Comparison of ENCODE assay signal across 8 mouse cellular contexts in genomic region chr11:88481602-88482161, GRCm38 (mm10).
A peak's percentile ranks its signal among the peaks of the same experiment; 100 is the strongest.
DNase-seq lines count a peak whose midpoint lies in the region; ATAC-seq and TF ChIP-seq lines count a peak whose summit lies in the region.

No protein-coding gene starts in this region.

- no peak overlapping the region for H3K4me3 ChIP-seq in kidney, embryonic 14.5 days (ENCODE audit: low read length)
- no peak overlapping the region for H3K4me3 ChIP-seq in cerebellum, adult 2 months (replicated peaks; ENCODE audit: insufficient read depth, low read depth, low read length)
- H3K4me3 ChIP-seq in forebrain, embryonic 13.5 days = peak overlapping the region; percentile 11; the same call in 1 of the 2 replicates

- H3K9me3 ChIP-seq in kidney, embryonic 14.5 days (ENCODE audit: control insufficient read depth, low read length) = no peaks in the 10 kb centered on the region
- no peaks in the 10 kb centered on the region for H3K9me3 ChIP-seq in forebrain, embryonic 13.5 days (replicated peaks)

- peak overlapping the region; percentile 69; the same call in 1 of the 2 replicates for H3K27ac ChIP-seq in kidney, embryonic 14.5 days (ENCODE audit: low read depth, low read length)
- no peak overlapping the region; the same call in 1 of the 2 replicates for H3K27ac ChIP-seq in cerebellum, adult 2 months (ENCODE audit: insufficient read depth, low read length)
- H3K27ac ChIP-seq in forebrain, embryonic 13.5 days = peak overlapping the region; percentile 96

- no peak for DNase-seq in kidney, postnatal 14 days
- DNase-seq in cerebellum, adult 2 months = peak; percentile 74 to 78
- DNase-seq in lung, postnatal 36 days = peak; percentile 31
- peak; percentile 14 to 33 for DNase-seq in thymus, postnatal 10 days (ENCODE audit: low spot score in 2 of 2)
- DNase-seq in adrenal gland, adult (ENCODE audit: inconsistent age in 2 of 2, low spot score in 1 of 2) = no peak
- DNase-seq in B cell, adult 2 months = no peak

- 66% methylated on average over 7 of the region's 7 CpGs for WGBS in kidney, embryonic 14.5 days
- 8% methylated on average over 7 of the region's 7 CpGs for WGBS in cerebellum, adult 2 months
- 3% methylated on average over 7 of the region's 7 CpGs for WGBS in forebrain, embryonic 13.5 days

- no peak for TF ChIP-seq POLR2A in cerebellum, adult 2 months (IDR thresholded peaks at IDR 0.05; ENCODE audit: borderline replicate concordance, insufficient read depth, low read length)

- H3K9ac ChIP-seq in kidney, embryonic 14.5 days (ENCODE audit: low read depth, low read length) = peak overlapping the region; percentile 40; the same call in 1 of the 2 replicates
- peak overlapping the region; percentile 54 for H3K9ac ChIP-seq in forebrain, embryonic 13.5 days

- H3K27me3 ChIP-seq in kidney, embryonic 14.5 days (ENCODE audit: control insufficient read depth, insufficient read depth, low read length) = no peaks in the 10 kb centered on the region
- H3K27me3 ChIP-seq in cerebellum, adult 2 months (ENCODE audit: control insufficient read depth, insufficient read depth, low read length) = no peaks in the 10 kb centered on the region
- H3K27me3 ChIP-seq in forebrain, embryonic 13.5 days = no peaks in the 10 kb centered on the region

- H3K36me3 ChIP-seq in kidney, embryonic 14.5 days (ENCODE audit: control insufficient read depth, insufficient read depth, low read length) = peaks cover 11% of the 10 kb centered on the region; the same call in 1 of the 2 replicates
- H3K36me3 ChIP-seq in forebrain, embryonic 13.5 days (ENCODE audit: poor library complexity, severe bottlenecking) = 0 out of 2 replicates have a peak, but pooled peaks cover 7% of the 10 kb centered on the region

- peaks cover 35% of the 10 kb centered on the region for H3K4me1 ChIP-seq in kidney, embryonic 14.5 days (ENCODE audit: control insufficient read depth, insufficient read depth, low read length)
- H3K4me1 ChIP-seq in cerebellum, adult 2 months (ENCODE audit: control insufficient read depth, insufficient read depth, low read length) = peaks cover 31% of the 10 kb centered on the region
- peaks cover 84% of the 10 kb centered on the region for H3K4me1 ChIP-seq in forebrain, embryonic 13.5 days

- H3K4me2 ChIP-seq in kidney, embryonic 14.5 days (replicated peaks; ENCODE audit: low read depth, low read length) = no peak overlapping the region
- H3K4me2 ChIP-seq in forebrain, embryonic 13.5 days = peak overlapping the region; percentile 54

- TF ChIP-seq CTCF in cerebellum, adult 2 months (IDR thresholded peaks at IDR 0.05; ENCODE audit: borderline replicate concordance, insufficient read depth, low read depth, low read length) = no peak

- peak; percentile 83 for ATAC-seq in kidney, embryonic 14.5 days (ENCODE audit: low FRiP score, low TSS enrichment)
- peak; percentile 90 for ATAC-seq in forebrain, embryonic 13.5 days

Comparison
In these comparisons a context has a peak if more than half of its experiments do, and no peak if none do; other contexts are left out.
1. DNase-seq: peak in cerebellum, adult 2 months (2 of 2), lung, postnatal 36 days (single experiment) and thymus, postnatal 10 days (2 of 2); none in kidney, postnatal 14 days (single experiment), adrenal gland, adult (0 of 2) and B cell, adult 2 months (0 of 2).